Mouse (Mus musculus): ENCODE measurements around the gene Ptgis.

The Ptgis gene

DNA sequence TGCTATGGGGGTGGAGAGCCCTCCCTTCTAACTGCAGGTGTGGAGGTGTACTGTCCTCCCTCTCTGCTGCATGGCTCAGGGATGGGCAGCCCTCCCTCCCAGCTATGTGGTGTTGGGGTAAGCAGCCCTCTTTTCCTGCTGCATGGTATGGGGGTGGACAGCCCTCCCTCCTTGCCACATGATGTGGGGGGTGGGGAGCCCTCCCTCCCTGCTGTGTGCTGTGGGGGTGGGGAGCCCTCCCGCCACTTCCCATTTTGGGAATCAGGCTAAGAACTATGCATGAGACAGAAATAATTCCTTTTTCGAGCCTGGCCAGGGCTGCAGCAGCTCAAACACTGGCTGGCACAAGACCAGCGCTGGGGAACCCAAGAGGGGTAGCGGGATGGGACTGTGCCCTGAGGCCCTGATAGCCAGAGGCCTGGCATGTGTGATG is 84.8 kb downstream of the Ptgis start:
- in situ Hi-C loops (cut with MboI), result no loop called here

DNA sequence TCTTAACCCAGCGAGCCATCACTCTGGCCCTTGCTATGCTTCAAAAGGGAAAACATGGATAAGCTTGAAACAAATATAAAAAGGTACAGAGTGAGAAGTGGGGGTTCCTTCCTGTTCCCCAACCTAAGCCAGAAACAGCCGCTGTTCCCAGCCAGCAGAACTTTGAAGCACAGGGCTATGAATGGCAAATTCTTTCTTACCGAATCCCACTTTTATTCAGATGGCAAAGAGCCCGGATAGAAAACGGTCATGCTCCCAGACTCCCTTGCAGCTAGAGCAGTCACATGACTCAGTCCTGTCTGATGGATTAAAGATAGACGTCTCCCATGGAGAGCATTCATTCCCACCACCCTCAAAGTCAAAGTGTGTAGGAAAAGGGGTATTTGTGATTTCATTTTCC is 89.5 kb downstream of the Ptgis start:
- in situ Hi-C loops (cut with MboI), result no loop called here

DNA sequence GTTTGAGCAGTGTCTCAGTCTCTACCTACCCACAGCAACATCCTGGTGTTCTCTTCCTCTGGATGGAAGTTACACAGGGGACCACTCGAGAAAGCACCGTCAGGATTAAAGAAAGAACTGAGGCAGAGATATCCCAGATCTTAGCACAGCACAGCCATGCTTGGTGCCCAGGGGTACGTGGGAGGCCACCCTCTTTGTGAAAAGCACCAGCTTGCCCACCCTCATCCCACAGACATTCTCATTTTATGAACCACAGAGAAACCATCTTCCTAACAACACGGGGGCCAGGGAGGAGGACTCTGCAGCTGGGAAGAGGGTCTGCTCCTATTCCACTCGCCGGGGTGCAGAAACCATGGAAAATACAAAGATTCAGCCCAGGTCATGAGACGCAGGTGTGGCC is 90.3 kb downstream of the Ptgis start:
- in situ Hi-C loops (cut with MboI), result no loop called here

DNA sequence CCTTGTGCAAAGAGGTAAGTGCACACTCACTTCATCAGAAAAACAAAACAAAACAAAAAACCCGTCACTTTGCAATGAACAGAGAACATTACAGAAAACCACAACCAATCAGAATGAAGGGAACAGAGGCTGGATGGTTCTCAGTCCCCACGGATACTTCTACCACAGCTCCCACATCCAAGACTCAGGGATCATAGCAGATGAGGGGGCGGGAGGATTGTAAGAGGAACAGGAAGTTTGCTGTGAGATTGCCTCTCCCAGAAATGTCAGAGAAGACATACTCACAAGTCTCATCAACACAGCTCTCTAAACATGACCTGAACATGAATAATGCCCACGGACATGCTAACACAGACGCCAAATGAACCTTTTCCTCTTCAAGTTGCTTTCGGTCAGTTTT is 91.4 kb downstream of the Ptgis start:
- in situ Hi-C loops (cut with MboI), result no loop called here

DNA sequence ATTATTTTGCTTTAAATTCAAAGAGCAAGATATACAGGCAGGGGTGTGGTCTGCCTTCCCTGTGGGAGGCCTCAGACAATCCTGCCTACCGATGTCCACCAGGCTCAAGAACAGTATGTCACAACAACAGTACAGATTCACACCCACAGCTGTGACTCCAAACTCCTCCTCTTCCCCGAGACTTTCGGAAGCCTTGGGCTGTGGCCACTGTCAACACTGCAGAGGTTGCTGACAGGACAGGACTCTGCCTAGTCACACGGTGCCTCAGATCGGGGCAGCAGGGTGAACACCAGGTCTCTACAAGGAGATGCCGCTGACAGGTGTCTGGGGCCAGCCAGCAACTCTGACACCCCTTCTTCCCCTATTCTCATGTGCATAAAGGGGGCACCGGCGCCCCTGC is 92.7 kb downstream of the Ptgis start:
- in situ Hi-C loops (cut with MboI), result no loop called here

DNA sequence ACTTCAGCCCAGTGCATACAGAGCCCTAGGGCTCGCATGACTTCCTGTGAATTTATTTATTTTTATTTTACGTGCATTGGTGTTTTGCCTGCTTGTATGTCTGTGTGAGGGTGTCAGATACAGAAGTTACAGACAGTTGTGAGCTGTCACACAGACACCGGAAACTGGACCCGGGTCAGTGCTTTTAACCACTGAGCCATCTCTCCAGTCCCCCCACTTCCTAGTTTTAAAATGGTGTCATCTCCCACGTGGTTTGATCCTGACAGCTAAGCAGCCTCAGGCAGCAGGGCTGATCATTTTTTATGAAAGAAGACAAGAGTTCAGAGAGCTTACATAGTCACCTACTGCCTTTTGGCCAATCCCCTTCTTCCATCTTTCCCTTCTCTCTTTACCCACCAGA is 94.5 kb downstream of the Ptgis start:
- in situ Hi-C loops (cut with MboI), result no loop called here

DNA sequence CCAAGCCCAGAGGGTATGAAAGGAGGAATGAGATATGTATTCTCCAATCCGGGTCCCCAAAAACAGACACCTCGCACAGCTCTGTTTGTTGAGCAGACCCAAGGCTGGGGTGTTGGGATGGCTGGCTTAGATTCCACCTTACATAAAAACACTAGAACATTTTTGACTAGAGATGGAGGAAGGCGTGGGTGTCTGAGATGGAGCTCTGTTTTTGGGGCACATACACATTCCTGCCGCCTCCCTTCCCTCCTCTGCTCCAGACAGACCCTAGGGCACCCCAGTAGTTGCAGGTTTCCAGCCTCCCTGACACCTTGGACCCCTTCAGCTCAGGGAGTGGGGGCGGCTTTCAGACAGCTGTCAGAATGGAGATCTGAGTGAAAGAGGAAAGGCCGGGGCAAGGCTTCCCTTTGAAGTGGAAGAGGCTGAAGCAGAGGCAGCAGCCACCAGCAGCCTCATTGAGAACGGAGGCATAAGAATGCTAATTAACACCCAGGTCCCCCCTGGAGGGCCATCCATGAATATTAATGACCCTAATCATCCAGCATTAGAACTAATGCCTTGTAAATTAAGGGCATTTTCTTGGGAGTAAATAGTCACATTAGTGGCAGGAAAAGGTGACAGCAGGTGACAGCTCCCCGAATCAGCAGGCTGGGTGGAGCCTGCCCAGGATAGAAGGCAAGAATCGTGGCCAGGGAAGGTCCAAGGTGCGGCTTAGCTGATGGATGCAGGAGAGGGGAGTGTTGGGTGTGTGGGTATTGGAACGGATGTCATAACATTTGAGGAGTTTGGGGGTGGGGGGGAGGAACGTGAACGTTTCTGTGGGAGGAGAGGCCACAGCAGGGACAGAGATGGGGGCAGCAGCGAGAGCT is 95.7 kb downstream of the Ptgis start:
- in situ Hi-C loops (cut with MboI), result no loop called here

DNA sequence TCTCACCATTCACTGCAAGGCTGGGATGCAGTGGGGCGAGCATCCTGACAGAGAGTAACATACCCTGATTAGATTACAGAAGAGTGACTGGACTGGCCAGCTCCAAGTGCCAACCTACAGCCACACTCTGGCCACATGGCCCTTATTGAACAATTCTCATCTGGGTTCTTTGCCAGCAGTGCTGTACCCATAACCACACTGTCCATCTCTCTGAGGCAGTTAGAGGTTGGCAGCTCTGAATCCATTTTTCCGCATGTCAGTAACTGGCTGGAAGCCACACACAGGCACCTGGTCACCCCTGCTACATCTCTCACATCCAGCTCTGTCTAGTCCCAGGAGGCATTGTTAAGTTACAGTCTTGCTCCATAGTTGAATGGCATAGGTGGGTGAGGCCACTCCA is 96.5 kb downstream of the Ptgis start:
- in situ Hi-C loops (cut with MboI), result no loop called here

DNA sequence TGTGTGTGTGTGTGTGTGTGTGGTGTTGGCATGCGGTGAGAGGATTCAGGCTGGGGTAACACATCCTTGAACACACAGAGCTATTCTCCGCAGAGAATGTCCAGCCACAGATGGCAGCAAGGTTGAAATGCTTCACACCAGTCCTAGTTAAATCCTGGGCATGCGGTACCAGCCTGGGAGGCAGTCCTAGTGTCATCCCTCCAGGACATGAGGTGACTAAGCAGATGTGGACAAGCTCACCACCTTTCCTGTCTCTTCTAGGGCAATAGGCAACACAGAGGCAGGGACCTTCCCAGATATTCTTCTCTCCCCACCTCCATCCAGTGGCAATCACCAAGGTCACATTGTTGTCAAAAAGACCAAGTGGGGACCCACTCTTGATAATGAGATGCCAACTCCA is 98.1 kb downstream of the Ptgis start:
- in situ Hi-C loops (cut with MboI), result no loop called here

DNA sequence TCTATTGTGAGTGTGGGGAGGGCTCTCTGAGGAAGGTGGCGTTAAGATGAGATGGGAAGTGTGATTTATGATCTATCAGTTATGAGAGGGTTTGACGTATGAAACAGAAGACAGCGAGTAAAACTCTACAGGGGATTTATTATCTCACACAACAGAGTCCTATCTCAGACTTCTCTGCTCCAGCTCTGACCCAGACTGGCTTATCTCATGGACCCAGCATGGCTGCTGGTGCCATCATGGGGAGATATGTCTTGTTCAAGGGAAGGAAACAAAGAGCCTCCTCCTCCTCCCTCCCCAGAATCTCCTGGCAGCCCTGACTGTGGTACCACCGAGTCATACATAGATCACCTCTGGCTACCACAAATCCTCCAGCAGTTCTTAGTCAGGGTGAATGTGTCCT is 98.6 kb downstream of the Ptgis start:
- in situ Hi-C loops (cut with MboI), result no loop called here

Measured in mature B cell (primary cell).